Mouse (Mus musculus): Measurements from ENCODE around the gene Cyp4f18.

DNA sequence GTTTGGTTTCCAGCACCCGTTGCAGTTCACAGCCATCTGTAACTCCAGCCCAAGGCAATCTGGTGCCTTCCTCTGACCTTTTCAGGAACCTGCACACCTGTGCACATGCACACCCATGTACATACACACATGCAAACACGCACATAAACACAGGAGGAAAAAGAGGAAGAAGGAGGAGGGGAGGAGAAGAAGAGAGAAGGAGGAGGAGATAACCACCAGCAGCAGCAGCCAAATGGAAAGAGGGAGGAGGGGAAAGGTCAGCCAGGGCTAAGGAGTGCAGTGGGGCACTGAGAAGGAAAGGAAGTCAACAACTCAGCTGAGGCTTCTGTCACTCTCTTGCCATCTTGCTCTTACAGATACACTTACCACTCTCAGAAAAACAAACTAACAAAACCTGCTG lies 28.4 kb downstream of the Cyp4f18 start:
- TF ChIP-seq CTCF (IDR thresholded peaks at IDR 0.05; ENCODE audit: low read depth, low read length) (no peak), POLR2A (IDR thresholded peaks at IDR 0.05; ENCODE audit: extremely low read depth, insufficient read depth, low read length) (no peak)

Data from liver, adult 2 months (tissue).